Mouse (Mus musculus) hindbrain, embryonic 11.5 days (tissue): ENCODE data around the gene Hist1h4i. TPM values are rescaled to one million over a fixed set of nuclear protein-coding genes. Genes with fewer than 3 reads are reported as not detected.
"Not testable (repeated sequence)": the region's sequence is repeated elsewhere in the genome, so short reads cannot be mapped to it uniquely, and the experiment has no call there.

Experiments
- ATAC-seq: fragments of 200-750 bp; cut with Nextera tagmentation; 2 replicates; pipeline ENCODE4 v1.8.0; 2017; ENCODE audit warnings: mild to moderate bottlenecking, moderate TSS enrichment, moderate library complexity; ENCODE audit not compliant: low FRiP score
- DNase-seq: peaks from one replicate; pipeline ENCODE4 v3.0.0-alpha.2; 2015; ENCODE audit warnings: low spot score
- H3K27ac ChIP-seq: fragments of 300-500 bp; sonication (generic); 2 replicates; pipeline ENCODE4 v1.5.1; 2014; ENCODE audit warnings: mild to moderate bottlenecking, low read depth, low read length
- H3K27me3 ChIP-seq: fragments of 300-500 bp; sonication (generic); 2 replicates; pipeline ENCODE4 v1.6.1; 2014; ENCODE audit warnings: mild to moderate bottlenecking, low read length, moderate library complexity, mixed read lengths; ENCODE audit not compliant: control insufficient read depth, insufficient read depth
- H3K36me3 ChIP-seq: fragments of 300-500 bp; sonication (generic); 2 replicates; pipeline ENCODE4 v1.6.1; 2014; ENCODE audit warnings: mild to moderate bottlenecking, low read length, moderate library complexity, mixed read lengths; ENCODE audit not compliant: control insufficient read depth, insufficient read depth
- H3K4me1 ChIP-seq: fragments of 300-500 bp; sonication (generic); replicated peaks from 2 replicates; pipeline ENCODE4 v1.6.1; 2014; ENCODE audit warnings: low read length, mixed read lengths; ENCODE audit not compliant: control insufficient read depth, insufficient read depth
- H3K4me2 ChIP-seq: fragments of 300-500 bp; sonication (generic); replicated peaks from 2 replicates; pipeline ENCODE4 v1.6.1; 2014; ENCODE audit warnings: mild to moderate bottlenecking, low read depth, low read length
- H3K4me3 ChIP-seq: fragments of 300-500 bp; sonication (generic); 2 replicates; pipeline ENCODE4 v1.5.1; 2014; ENCODE audit warnings: low read depth, low read length
- H3K9ac ChIP-seq: fragments of 300-500 bp; sonication (generic); 2 replicates; pipeline ENCODE4 v1.6.1; 2014; ENCODE audit warnings: low read depth, low read length
- H3K9me3 ChIP-seq: fragments of 300-500 bp; sonication (generic); 2 replicates; pipeline ENCODE4 v1.6.1; 2016; ENCODE audit warnings: low read length; ENCODE audit not compliant: control insufficient read depth
- WGBS: fragments of 180-500 bp; shearing (Covaris S2); extraction: QIAGEN DNeasy Blood & Tissue Kit; methylation state at CpG from one replicate; pipeline ENCODE4 v1.1.7; 2014; 5-methylcytosine and 5-hydroxymethylcytosine counted together
- polyA plus RNA-seq: library from polyadenylated mRNA; unstranded; fragments of >200 nt; fragmentation: Nextera tagmentation; extraction: Ambion mirVana; gene quantifications from 2 replicates; pipeline ENCODE4 v1.2.1, GENCODE M21; 2014

The Hist1h4i gene
- polyA plus RNA-seq, 1 experiment from 2014 or later: 31.4 TPM

- ATAC-seq: no peak
- H3K27ac ChIP-seq: no peak overlapping the region
- 76% methylated on average over 2 of the region's 2 CpGs for WGBS
These were observed 7.9 kb upstream of the Hist1h4i start for GRCm38 (mm10) chr13:22049041-22049440.

DNA sequence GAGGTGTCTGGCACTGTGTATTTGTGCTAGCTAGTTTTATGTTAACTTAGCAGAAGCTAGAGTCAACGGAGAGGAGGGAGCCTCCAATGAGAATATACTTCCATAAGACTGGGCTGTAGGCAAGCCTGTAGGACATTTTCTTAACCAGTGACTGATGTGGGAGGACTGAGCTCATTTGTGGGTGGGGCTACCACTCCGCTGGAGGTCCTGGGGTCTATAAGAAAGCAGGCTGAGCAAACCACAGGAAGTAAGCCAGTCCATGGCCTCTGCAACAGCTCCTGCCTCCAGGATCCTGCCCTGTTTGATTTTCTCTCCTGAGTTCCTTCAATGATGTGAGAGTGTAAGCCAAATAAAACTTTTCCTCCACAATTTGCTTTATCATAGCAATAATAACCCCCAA lies 4.1 kb upstream of the Hist1h4i start:
- H3K4me2 ChIP-seq: no peak overlapping the region
- no peak for ATAC-seq

More at GRCm38 (mm10) chr13:22049041-22049440, 7.9 kb upstream of the Hist1h4i start:
- H3K9me3 ChIP-seq: no peaks in the 10 kb centered on the region
- DNase-seq: no peak
- H3K4me1 ChIP-seq: no peaks in the 10 kb centered on the region
- H3K36me3 ChIP-seq: no peaks in the 10 kb centered on the region
- H3K4me3 ChIP-seq: no peak overlapping the region
- H3K4me2 ChIP-seq: no peak overlapping the region
- H3K9ac ChIP-seq: no peak overlapping the region
- H3K27me3 ChIP-seq: no peaks in the 10 kb centered on the region

DNA sequence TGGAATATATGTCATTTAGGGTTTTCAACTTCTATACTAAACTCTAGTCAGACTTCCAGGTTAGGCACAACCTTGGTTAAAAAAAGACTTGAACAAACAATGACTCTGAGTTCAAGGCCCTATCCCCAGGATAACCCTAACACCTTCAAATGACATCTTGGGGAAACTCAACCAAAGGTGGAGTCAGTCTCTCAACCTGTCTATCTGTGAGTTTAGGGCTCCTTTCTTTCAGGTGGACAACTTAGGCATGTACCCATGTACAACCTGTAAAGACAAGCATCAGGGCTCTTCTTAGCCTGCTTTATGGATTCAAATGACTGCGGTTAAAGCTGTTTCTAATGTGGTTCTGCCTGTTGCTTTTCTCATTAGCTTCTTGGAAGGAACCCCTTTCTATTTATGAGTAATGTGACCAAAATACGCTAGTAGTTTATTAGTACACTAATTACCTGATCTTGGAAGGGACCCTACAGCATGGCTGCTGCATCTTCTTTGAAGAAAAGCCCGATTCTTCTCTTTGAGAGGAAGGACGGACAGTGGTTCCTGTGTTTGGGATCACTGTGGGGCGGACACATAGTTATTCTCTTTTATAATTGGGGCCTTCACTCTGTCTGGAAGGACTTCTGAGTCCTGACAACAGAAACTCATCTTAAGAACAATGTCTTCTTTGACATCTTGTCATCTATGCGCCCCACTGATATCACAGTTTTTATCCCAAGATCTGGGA lies 3.4 kb upstream of the Hist1h4i start:
- DNase-seq: no peak
- Histone ChIP-seq H3K9ac (no peak overlapping the region), H3K4me3 (no peak overlapping the region), H3K27ac (no peak overlapping the region), H3K9me3 (no peaks in the 10 kb centered on the region), H3K36me3 (no peaks in the 10 kb centered on the region), H3K4me1 (no peaks in the 10 kb centered on the region), H3K27me3 (no peaks in the 10 kb centered on the region), H3K4me2 (no peak overlapping the region)
- no peak for ATAC-seq
- 88% methylated on average over 6 of the region's 6 CpGs for WGBS

More for the DNA sequence above, 4.1 kb upstream of the Hist1h4i start:
- 47% methylated on average over 2 of the region's 2 CpGs for WGBS
- no peak for DNase-seq
- Histone ChIP-seq H3K4me1 (no peaks in the 10 kb centered on the region), H3K9ac (no peak overlapping the region), H3K36me3 (no peaks in the 10 kb centered on the region), H3K9me3 (no peaks in the 10 kb centered on the region), H3K27ac (no peak overlapping the region), H3K4me3 (no peak overlapping the region), H3K27me3 (no peaks in the 10 kb centered on the region)

- no peaks in the 10 kb centered on the region for H3K4me1 ChIP-seq
- DNase-seq (peak; percentile 70), ATAC-seq (peak; percentile 30)
- H3K4me2 ChIP-seq: peak overlapping the region; percentile 51
- no peaks in the 10 kb centered on the region for H3K9me3 ChIP-seq
- no peaks in the 10 kb centered on the region for H3K27me3 ChIP-seq
- peak overlapping the region; percentile 32 for H3K4me3 ChIP-seq
- H3K9ac ChIP-seq: peak overlapping the region; percentile 28; the same call in 1 of the 2 replicates
- 1% methylated on average over 9 of the region's 14 CpGs for WGBS
- H3K36me3 ChIP-seq: no peaks in the 10 kb centered on the region
- peak overlapping the region; percentile 56 for H3K27ac ChIP-seq
These were observed 2.6 kb upstream of the Hist1h4i start for GRCm38 (mm10) chr13:22043503-22044431.

GRCm38 (mm10) chr13:22042568-22043502 lies 1.7 kb upstream of the Hist1h4i start, which contains the start of the genes Hist1h2ag and Hist1h2bj:
Hist1h2ag (minus strand) TSS chr13:22042944.
Hist1h2bj (plus strand) TSS chr13:22043214.
- H3K9me3 ChIP-seq, H3K27me3 ChIP-seq: not testable (repeated sequence)
- H3K9ac ChIP-seq: peak within 1 kb of the TSS; percentile 28

DNA sequence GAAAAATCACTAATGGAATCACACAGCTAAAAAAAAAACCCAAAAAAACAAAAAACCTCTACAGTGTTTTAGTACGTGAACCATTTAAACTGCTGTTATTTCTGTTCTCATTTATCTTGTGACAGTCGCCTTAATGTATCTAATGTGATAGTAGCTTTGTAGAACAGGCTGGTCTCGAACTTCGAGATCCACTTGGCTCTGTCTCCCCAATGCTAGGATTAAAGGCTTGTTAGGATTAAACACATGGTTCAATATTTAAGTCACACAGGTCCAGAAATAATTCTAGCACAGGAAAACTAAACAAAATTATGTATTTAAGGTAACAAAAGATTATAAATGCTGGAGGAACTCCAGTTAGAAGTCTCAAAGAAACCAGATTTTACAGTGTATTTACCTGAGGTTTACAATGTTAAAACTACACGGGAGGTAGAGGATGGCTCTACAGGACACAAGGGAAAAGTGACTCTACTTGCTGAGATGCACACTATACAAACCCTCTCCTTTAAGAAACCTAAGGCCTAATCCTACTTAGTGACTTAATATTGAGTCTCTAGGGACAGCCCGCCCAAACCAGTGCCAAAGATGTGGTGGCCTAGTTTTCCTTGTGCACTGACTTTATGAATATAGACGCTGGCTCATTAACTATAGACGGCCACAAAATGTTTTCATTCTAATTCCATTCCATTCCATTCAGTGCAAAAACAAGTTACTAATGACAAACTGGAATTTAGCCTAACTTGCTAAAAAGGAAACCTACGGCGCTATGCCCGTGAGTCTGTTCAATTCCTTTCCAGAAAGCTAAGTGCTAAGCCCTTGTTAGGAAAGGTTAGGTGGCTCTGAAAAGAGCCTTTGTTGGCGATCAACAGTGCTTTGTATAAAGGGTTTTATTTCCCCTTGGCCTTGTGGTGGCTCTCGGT lies 747 bp upstream of the Hist1h4i start:
- H3K27ac ChIP-seq: peak overlapping the region; percentile 91
- no peaks in the 10 kb centered on the region for H3K9me3 ChIP-seq
- no peaks in the 10 kb centered on the region for H3K27me3 ChIP-seq
- no peaks in the 10 kb centered on the region for H3K36me3 ChIP-seq
- no peak for ATAC-seq
- WGBS: 3% methylated on average over 13 of the region's 13 CpGs
- peak overlapping the region; percentile 35 for H3K4me3 ChIP-seq
- peak overlapping the region; percentile 5 for H3K9ac ChIP-seq
- peak overlapping the region; percentile 70 for H3K4me2 ChIP-seq
- DNase-seq: peak; percentile 54
- no peaks in the 10 kb centered on the region for H3K4me1 ChIP-seq

More at GRCm38 (mm10) chr13:22042568-22043502, 1.7 kb upstream of the Hist1h4i start, which contains the start of the genes Hist1h2ag and Hist1h2bj:
- H3K4me2 ChIP-seq: peak within 1 kb of the TSS; percentile 70
- ATAC-seq (peak; percentile 93), DNase-seq (peak; percentile 94)
- H3K36me3 ChIP-seq, H3K4me1 ChIP-seq: not testable (repeated sequence)
- WGBS: under 1% methylated on average over 34 of the region's 80 CpGs
- peak within 1 kb of the TSS; percentile 91 for H3K27ac ChIP-seq
- H3K4me3 ChIP-seq: peak within 1 kb of the TSS; percentile 35

DNA sequence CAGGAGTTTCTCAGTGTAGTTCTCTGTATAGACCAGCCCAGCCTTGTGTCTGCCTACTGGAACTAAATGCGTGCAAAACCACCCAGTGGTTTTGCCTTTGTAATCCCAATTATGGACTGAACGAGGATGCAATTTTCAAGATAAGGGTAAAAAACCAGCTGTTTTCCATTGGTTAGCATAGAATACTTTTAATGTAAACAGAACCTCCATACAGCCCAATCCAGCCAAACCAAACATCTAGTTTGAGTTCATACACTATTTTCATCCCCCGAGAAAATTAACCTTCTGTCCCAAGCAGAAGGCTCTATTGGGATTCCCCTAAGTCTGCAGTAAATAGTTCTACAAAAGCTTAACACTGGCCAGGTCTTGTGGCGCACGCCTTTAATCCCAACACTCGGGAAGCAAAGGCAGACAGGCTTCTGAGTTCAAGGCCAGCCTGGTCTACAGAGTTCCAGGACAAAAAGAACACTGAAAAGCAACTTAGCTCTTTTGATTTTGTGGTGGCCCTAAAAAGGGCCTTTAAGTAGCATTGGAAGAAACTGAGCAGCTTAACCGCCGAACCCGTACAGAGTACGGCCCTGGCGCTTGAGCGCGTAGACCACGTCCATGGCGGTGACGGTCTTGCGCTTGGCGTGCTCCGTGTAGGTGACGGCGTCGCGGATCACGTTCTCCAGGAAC lies 559 bp downstream of the Hist1h4i start:
- ATAC-seq: peak; percentile 22
- under 1% methylated on average over 18 of the region's 24 CpGs for WGBS
- 0 out of 2 replicates have a peak, but pooled peaks cover 2% of the 10 kb centered on the region for H3K4me1 ChIP-seq

More for the DNA sequence above, 559 bp downstream of the Hist1h4i start:
- Histone ChIP-seq H3K9me3 (no peaks in the 10 kb centered on the region), H3K4me2 (peak overlapping the region; percentile 51), H3K9ac (peak overlapping the region; percentile 59), H3K36me3 (no peaks in the 10 kb centered on the region), H3K27ac (peak overlapping the region; percentile 91), H3K27me3 (no peaks in the 10 kb centered on the region), H3K4me3 (peak overlapping the region; percentile 37)
- peak; percentile 63 for DNase-seq
